Mouse (Mus musculus) midbrain, embryonic 12.5 days (tissue): Measurements from ENCODE around the gene Per3. TPM values are rescaled to one million over a fixed set of nuclear protein-coding genes. Genes with fewer than 3 reads are reported as not detected.
A peak's percentile ranks its signal among the peaks of the same experiment; 100 is the strongest.
"Not testable (repeated sequence)": the region's sequence is repeated elsewhere in the genome, so short reads cannot be mapped to it uniquely, and the experiment has no call there.

Source experiments
- ATAC-seq: fragments of 200-750 bp; cut with Nextera tagmentation; 2 replicates; pipeline ENCODE4 v1.8.0; 2017; ENCODE audit warnings: low read depth, moderate TSS enrichment, moderate library complexity; ENCODE audit not compliant: low FRiP score
- H3K27ac ChIP-seq: fragments of 300-500 bp; sonication (generic); replicated peaks from 2 replicates; pipeline ENCODE4 v1.5.1; 2016; ENCODE audit warnings: mild to moderate bottlenecking
- H3K27me3 ChIP-seq: fragments of 300-500 bp; sonication (generic); 2 replicates; pipeline ENCODE4 v1.6.1; 2016; ENCODE audit warnings: mild to moderate bottlenecking
- H3K36me3 ChIP-seq: fragments of 300-500 bp; sonication (generic); 2 replicates; pipeline ENCODE4 v1.6.1; 2016
- H3K4me1 ChIP-seq: fragments of 300-500 bp; sonication (generic); 2 replicates; pipeline ENCODE4 v1.6.1; 2016
- H3K4me2 ChIP-seq: fragments of 300-500 bp; sonication (generic); replicated peaks from 2 replicates; pipeline ENCODE4 v1.6.1; 2016; ENCODE audit warnings: mild to moderate bottlenecking, moderate library complexity
- H3K4me3 ChIP-seq: fragments of 300-500 bp; sonication (generic); 2 replicates; pipeline ENCODE4 v1.5.1; 2016; ENCODE audit warnings: mild to moderate bottlenecking
- H3K9ac ChIP-seq: fragments of 300-500 bp; sonication (generic); replicated peaks from 2 replicates; pipeline ENCODE4 v1.6.1; 2016; ENCODE audit warnings: mild to moderate bottlenecking, moderate library complexity
- H3K9me3 ChIP-seq: fragments of 300-500 bp; sonication (generic); 2 replicates; pipeline ENCODE4 v1.6.1; 2016; ENCODE audit warnings: mild to moderate bottlenecking
- WGBS: fragments of 180-500 bp; shearing (Covaris S2); methylation state at CpG from one replicate; pipeline ENCODE4 v1.1.7; 2016; 5-methylcytosine and 5-hydroxymethylcytosine counted together
- polyA plus RNA-seq: library from polyadenylated mRNA; unstranded; fragments of >200 nt; fragmentation: Nextera tagmentation; extraction: Ambion mirVana; gene quantifications from 2 replicates; pipeline ENCODE4 v1.2.1, GENCODE M21; 2016

The Per3 gene
- polyA plus RNA-seq, 1 experiment from 2014 or later, result 5.1 TPM

GRCm38 (mm10) chr4:151058634-151059033 lies 14.2 kb upstream of the Per3 start:
- peak overlapping the region; percentile 47; the same call in 1 of the 2 replicates for H3K9ac ChIP-seq
- H3K36me3 ChIP-seq, result peaks cover 42% of the 10 kb centered on the region
- no peaks in the 10 kb centered on the region for H3K9me3 ChIP-seq
- H3K27ac ChIP-seq, result peak overlapping the region; percentile 84
- WGBS, result 82% methylated on average over 4 of the region's 4 CpGs
- H3K27me3 ChIP-seq, result no peaks in the 10 kb centered on the region
- no peak for ATAC-seq
- peak overlapping the region; percentile 91 for H3K4me3 ChIP-seq
- H3K4me1 ChIP-seq, result peaks cover 16% of the 10 kb centered on the region
- H3K4me2 ChIP-seq, result peak overlapping the region; percentile 67

GRCm38 (mm10) chr4:151057347-151058321 lies 13.2 kb upstream of the Per3 start, which contains the start of gene Vamp3:
TSS of gene Vamp3 (minus strand) at chr4:151057963.
- peak; percentile 99 for ATAC-seq
- under 1% methylated on average over 111 of the region's 114 CpGs for WGBS
- Histone ChIP-seq H3K4me1 (peaks cover 16% of the 10 kb centered on the region), H3K9me3 (no peaks in the 10 kb centered on the region), H3K27me3 (no peaks in the 10 kb centered on the region), H3K36me3 (peaks cover 36% of the 10 kb centered on the region), H3K9ac (peak within 1 kb of the TSS; percentile 89), H3K4me2 (peak within 1 kb of the TSS; percentile 67), H3K27ac (peak within 1 kb of the TSS; percentile 91), H3K4me3 (peak within 1 kb of the TSS; percentile 91)

GRCm38 (mm10) chr4:151051162-151051561 lies 6.7 kb upstream of the Per3 start:
- H3K9ac ChIP-seq, result no peak overlapping the region
- 91% methylated on average over 1 of the region's 1 CpGs for WGBS
- no peak overlapping the region for H3K27ac ChIP-seq
- ATAC-seq, result no peak
- peaks cover 62% of the 10 kb centered on the region for H3K36me3 ChIP-seq
- no peaks in the 10 kb centered on the region for H3K9me3 ChIP-seq
- H3K4me3 ChIP-seq, result no peak overlapping the region
- 0 out of 2 replicates have a peak, but pooled peaks cover 2% of the 10 kb centered on the region for H3K4me1 ChIP-seq
- H3K27me3 ChIP-seq, result no peaks in the 10 kb centered on the region
- H3K4me2 ChIP-seq, result no peak overlapping the region

GRCm38 (mm10) chr4:151046524-151046923 lies 2.1 kb upstream of the Per3 start:
- Histone ChIP-seq H3K27me3 (peaks cover 12% of the 10 kb centered on the region), H3K4me3 (no peak overlapping the region), H3K27ac (no peak overlapping the region), H3K36me3 (peaks cover 39% of the 10 kb centered on the region), H3K4me1 (peaks cover 17% of the 10 kb centered on the region), H3K4me2 (no peak overlapping the region), H3K9ac (no peak overlapping the region), H3K9me3 (no peaks in the 10 kb centered on the region)
- no peak for ATAC-seq
- WGBS, result 92% methylated on average over 3 of the region's 3 CpGs

- H3K4me1 ChIP-seq, result peaks cover 17% of the 10 kb centered on the region
- peak overlapping the region; percentile 58 for H3K4me3 ChIP-seq
- no peaks in the 10 kb centered on the region for H3K9me3 ChIP-seq
- H3K27me3 ChIP-seq, result peaks cover 12% of the 10 kb centered on the region
- 4% methylated on average over 21 of the region's 21 CpGs for WGBS
- peaks cover 28% of the 10 kb centered on the region for H3K36me3 ChIP-seq
- H3K27ac ChIP-seq, result no peak overlapping the region
- H3K4me2 ChIP-seq, result peak overlapping the region; percentile 97
- no peak; the same call in 1 of the 2 replicates for ATAC-seq
- peak overlapping the region; percentile 61; the same call in 1 of the 2 replicates for H3K9ac ChIP-seq
Observed at GRCm38 (mm10) chr4:151044944-151045570, 592 bp upstream of the Per3 start.

GRCm38 (mm10) chr4:151043281-151043680 lies 1.2 kb downstream of the Per3 start:
- no peak for ATAC-seq
- Histone ChIP-seq H3K9me3 (no peaks in the 10 kb centered on the region), H3K4me2 (peak overlapping the region; percentile 97), H3K36me3 (peaks cover 11% of the 10 kb centered on the region), H3K4me1 (peaks cover 17% of the 10 kb centered on the region), H3K27ac (no peak overlapping the region), H3K27me3 (peaks cover 12% of the 10 kb centered on the region), H3K4me3 (no peak overlapping the region), H3K9ac (no peak overlapping the region)
- WGBS, result 46% methylated on average over 5 of the region's 5 CpGs

- Histone ChIP-seq H3K4me1 (peaks cover 17% of the 10 kb centered on the region), H3K9ac (no peak overlapping the region; the same call in 1 of the 2 replicates), H3K4me3 (no peak overlapping the region), H3K27me3 (peaks cover 12% of the 10 kb centered on the region), H3K27ac (no peak overlapping the region), H3K9me3 (no peaks in the 10 kb centered on the region), H3K36me3 (no peaks in the 10 kb centered on the region), H3K4me2 (no peak overlapping the region)
- WGBS, result 89% methylated on average over 5 of the region's 5 CpGs
- no peak for ATAC-seq
Observed at GRCm38 (mm10) chr4:151041506-151041905, 3.0 kb downstream of the Per3 start.

- Histone ChIP-seq H3K4me3 (no peak overlapping the region), H3K9me3 (no peaks in the 10 kb centered on the region), H3K27ac (no peak overlapping the region), H3K4me2 (no peak overlapping the region), H3K27me3 (no peaks in the 10 kb centered on the region), H3K4me1 (no peaks in the 10 kb centered on the region), H3K9ac (no peak overlapping the region), H3K36me3 (no peaks in the 10 kb centered on the region)
- no peak for ATAC-seq
- 87% methylated on average over 11 of the region's 11 CpGs for WGBS
Observed at GRCm38 (mm10) chr4:151037800-151038199, 6.7 kb downstream of the Per3 start.

GRCm38 (mm10) chr4:151036521-151036920 lies 7.9 kb downstream of the Per3 start:
- ATAC-seq, result no peak
- Histone ChIP-seq H3K4me2 (no peak overlapping the region), H3K9me3 (no peaks in the 10 kb centered on the region), H3K4me3 (no peak overlapping the region), H3K36me3 (no peaks in the 10 kb centered on the region), H3K9ac (no peak overlapping the region), H3K27me3 (no peaks in the 10 kb centered on the region), H3K27ac (no peak overlapping the region), H3K4me1 (no peaks in the 10 kb centered on the region)
- 88% methylated on average over 7 of the region's 7 CpGs for WGBS

- no peak for ATAC-seq
- 51% methylated on average over 6 of the region's 6 CpGs for WGBS
- no peak overlapping the region for H3K9ac ChIP-seq
- H3K9me3 ChIP-seq, result no peaks in the 10 kb centered on the region
- H3K4me1 ChIP-seq, result no peaks in the 10 kb centered on the region
- H3K4me2 ChIP-seq, result no peak overlapping the region
- no peaks in the 10 kb centered on the region for H3K27me3 ChIP-seq
- no peaks in the 10 kb centered on the region for H3K36me3 ChIP-seq
- no peak overlapping the region for H3K27ac ChIP-seq
- no peak overlapping the region for H3K4me3 ChIP-seq
Observed at GRCm38 (mm10) chr4:151027001-151027400, 17.5 kb downstream of the Per3 start.

- Histone ChIP-seq H3K4me1 (no peaks in the 10 kb centered on the region), H3K9ac (no peak overlapping the region), H3K9me3 (no peaks in the 10 kb centered on the region), H3K27ac (no peak overlapping the region), H3K4me2 (no peak overlapping the region), H3K4me3 (no peak overlapping the region), H3K27me3 (no peaks in the 10 kb centered on the region), H3K36me3 (no peaks in the 10 kb centered on the region)
- no peak for ATAC-seq
- 90% methylated on average over 9 of the region's 9 CpGs for WGBS
Observed at GRCm38 (mm10) chr4:151024152-151024551, 20.3 kb downstream of the Per3 start.

GRCm38 (mm10) chr4:151017356-151017755 lies 27.1 kb downstream of the Per3 start:
- H3K27ac ChIP-seq, H3K4me1 ChIP-seq, H3K4me3 ChIP-seq, ATAC-seq, H3K27me3 ChIP-seq, H3K9me3 ChIP-seq, H3K9ac ChIP-seq, H3K4me2 ChIP-seq, H3K36me3 ChIP-seq: not testable (repeated sequence)
- 94% methylated on average over 1 of the region's 1 CpGs for WGBS
